Mouse (Mus musculus): ENCODE measurements around the gene Fam168b. TPM values are rescaled to one million over a fixed set of nuclear protein-coding genes. Genes with fewer than 3 reads are reported as not detected.

The Fam168b gene
- polyA plus RNA-seq, 1 experiment from 2014 or later = 114 TPM

DNA sequence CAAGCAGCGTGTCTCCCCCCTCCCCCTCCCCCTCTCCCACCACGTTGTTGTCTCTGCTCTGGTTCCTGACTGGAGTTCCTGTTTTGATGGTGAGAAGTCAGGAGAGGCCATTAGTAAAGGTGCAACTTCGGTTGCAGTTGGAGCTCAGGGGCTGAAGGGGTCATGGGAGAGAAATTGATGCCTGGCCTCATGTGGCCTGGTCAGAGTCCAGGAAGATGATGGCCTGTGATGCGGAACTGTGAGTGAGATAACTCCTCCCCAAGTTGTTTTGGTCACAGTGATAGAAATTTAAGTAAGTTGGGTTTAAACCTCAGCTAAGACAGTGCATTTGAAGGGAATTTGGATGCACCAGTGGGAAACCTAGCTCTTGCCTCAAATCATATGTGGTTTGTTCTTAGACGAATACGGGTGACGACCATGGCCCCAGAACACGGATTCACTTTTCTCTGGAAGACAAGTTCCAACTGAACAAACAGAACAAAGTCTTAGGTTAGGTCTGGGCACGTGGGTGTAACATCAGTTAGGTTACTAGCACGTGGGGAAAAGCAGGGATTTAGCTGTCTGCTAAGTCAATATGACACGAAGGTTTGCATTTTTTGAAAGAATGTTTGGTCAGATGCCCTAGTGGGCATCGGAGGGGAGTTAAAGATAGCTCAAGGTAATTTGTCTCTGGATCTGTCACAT is 12.3 kb upstream of the Fam168b start:
- Histone ChIP-seq H3K9me3 (ENCODE audit: control insufficient read depth, low read length) (no peaks in the 10 kb centered on the region), H3K36me3 (ENCODE audit: control insufficient read depth, insufficient read depth, low read length) (no peaks in the 10 kb centered on the region), H3K27ac (ENCODE audit: low read depth, low read length) (no peak overlapping the region), H3K27me3 (ENCODE audit: control insufficient read depth, insufficient read depth, low read length) (no peaks in the 10 kb centered on the region), H3K4me3 (ENCODE audit: low read depth, low read length) (no peak overlapping the region), H3K4me1 (ENCODE audit: control insufficient read depth, insufficient read depth, low read length) (peaks cover 6% of the 10 kb centered on the region; the same call in 1 of the 2 replicates), H3K4me2 (no peak overlapping the region), H3K9ac (ENCODE audit: low read length) (no peak overlapping the region)
- WGBS = 80% methylated on average over 12 of the region's 12 CpGs
- ATAC-seq (ENCODE audit: low FRiP score) (no peak), DNase-seq (ENCODE audit: low spot score, missing footprints) (no peak)

DNA sequence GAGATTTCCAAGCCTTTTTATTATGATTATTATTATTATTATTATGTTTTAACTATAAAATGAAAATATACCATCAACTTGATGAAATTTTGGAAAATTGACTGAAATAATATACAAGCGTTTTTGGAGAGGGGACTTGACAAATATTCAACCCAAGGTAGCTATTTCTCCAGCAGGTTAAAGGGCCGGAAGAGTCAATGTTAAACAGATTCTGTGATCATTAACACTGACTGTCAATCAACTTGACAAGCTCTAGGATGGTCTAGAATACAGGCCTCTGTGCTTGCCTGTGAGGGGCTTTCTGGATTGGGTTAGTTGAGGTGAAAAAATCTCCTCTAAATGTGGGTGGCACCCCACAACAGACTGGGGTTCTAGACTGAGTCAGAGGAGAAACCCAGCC is 10.9 kb upstream of the Fam168b start:
- no peak for DNase-seq (ENCODE audit: low spot score, missing footprints)
- no peak overlapping the region for H3K9ac ChIP-seq (ENCODE audit: low read length)
- no peak for ATAC-seq (ENCODE audit: low FRiP score)
- no peaks in the 10 kb centered on the region for H3K36me3 ChIP-seq (ENCODE audit: control insufficient read depth, insufficient read depth, low read length)
- no peak overlapping the region for H3K27ac ChIP-seq (ENCODE audit: low read depth, low read length)
- H3K4me3 ChIP-seq (ENCODE audit: low read depth, low read length) = no peak overlapping the region
- WGBS = 92% methylated on average over 2 of the region's 2 CpGs
- H3K27me3 ChIP-seq (ENCODE audit: control insufficient read depth, insufficient read depth, low read length) = no peaks in the 10 kb centered on the region
- H3K9me3 ChIP-seq (ENCODE audit: control insufficient read depth, low read length) = no peaks in the 10 kb centered on the region
- H3K4me1 ChIP-seq (ENCODE audit: control insufficient read depth, insufficient read depth, low read length) = peaks cover 7% of the 10 kb centered on the region; the same call in 1 of the 2 replicates
- no peak overlapping the region for H3K4me2 ChIP-seq

DNA sequence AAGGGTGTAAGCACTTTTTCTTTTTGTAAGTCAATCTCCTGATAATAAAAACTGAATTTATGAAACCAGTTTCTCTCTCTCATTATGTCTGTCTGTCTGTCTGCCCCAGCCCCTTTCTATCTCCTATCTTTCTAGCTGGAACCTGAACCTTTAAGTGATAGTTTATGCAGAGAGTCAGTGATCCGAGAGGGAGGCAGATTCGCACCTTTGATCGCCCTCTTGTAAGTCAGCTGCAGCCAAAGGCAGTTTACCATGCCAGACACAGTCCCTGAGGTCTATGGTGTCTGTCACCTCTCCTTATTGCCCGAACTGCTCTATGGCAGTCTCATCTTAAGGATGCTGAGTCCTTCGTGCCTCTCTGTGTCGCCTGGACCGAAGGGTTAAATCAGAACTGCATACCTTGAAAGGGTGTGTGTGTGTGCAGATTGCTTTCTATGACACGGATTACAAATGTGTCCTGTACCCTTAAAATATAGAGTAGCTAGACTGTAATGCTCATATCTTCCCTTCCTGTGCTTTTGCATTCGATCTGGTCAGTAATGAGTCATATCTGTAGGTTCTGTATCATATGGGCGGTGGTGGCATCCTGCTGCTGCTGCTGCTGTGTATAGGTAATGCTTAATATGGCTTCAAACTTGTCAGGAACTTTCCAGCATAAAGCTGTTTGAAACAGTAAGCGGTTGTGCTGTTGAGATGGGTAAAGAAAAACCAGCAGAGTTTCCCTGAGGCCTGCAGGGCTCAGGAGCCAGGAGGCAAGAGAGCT is 9.4 kb upstream of the Fam168b start:
- Histone ChIP-seq H3K4me2 (no peak overlapping the region), H3K4me1 (ENCODE audit: control insufficient read depth, insufficient read depth, low read length) (peaks cover 7% of the 10 kb centered on the region; the same call in 1 of the 2 replicates), H3K9me3 (ENCODE audit: control insufficient read depth, low read length) (no peaks in the 10 kb centered on the region), H3K27ac (ENCODE audit: low read depth, low read length) (no peak overlapping the region), H3K27me3 (ENCODE audit: control insufficient read depth, insufficient read depth, low read length) (no peaks in the 10 kb centered on the region), H3K9ac (ENCODE audit: low read length) (no peak overlapping the region), H3K4me3 (ENCODE audit: low read depth, low read length) (no peak overlapping the region), H3K36me3 (ENCODE audit: control insufficient read depth, insufficient read depth, low read length) (no peaks in the 10 kb centered on the region)
- DNase-seq (ENCODE audit: low spot score, missing footprints) = no peak
- no peak for ATAC-seq (ENCODE audit: low FRiP score)
- 86% methylated on average over 11 of the region's 11 CpGs for WGBS

DNA sequence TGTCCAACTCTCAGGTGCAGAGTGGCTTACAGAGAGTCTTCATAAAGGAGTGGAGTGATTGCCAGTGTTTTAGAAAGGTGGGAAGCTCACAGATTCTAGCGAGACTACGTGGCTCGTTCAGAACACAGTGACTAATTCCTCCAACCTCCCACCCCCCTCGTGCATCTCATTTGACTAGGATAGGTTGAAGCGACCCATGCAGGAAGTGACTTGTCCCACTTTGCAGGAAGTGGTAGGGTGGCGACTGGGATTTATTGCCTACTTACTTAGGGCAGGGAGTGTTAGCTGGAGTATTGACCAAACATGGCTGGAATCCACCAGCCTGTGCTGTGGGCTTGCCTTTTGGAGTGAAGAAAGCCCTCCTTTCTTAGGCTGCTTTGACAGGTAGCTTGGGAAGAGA is 8.7 kb upstream of the Fam168b start:
- Histone ChIP-seq H3K9me3 (ENCODE audit: control insufficient read depth, low read length) (no peaks in the 10 kb centered on the region), H3K36me3 (ENCODE audit: control insufficient read depth, insufficient read depth, low read length) (no peaks in the 10 kb centered on the region), H3K27me3 (ENCODE audit: control insufficient read depth, insufficient read depth, low read length) (no peaks in the 10 kb centered on the region), H3K27ac (ENCODE audit: low read depth, low read length) (no peak overlapping the region), H3K4me2 (no peak overlapping the region), H3K4me3 (ENCODE audit: low read depth, low read length) (no peak overlapping the region), H3K4me1 (ENCODE audit: control insufficient read depth, insufficient read depth, low read length) (peaks cover 7% of the 10 kb centered on the region; the same call in 1 of the 2 replicates), H3K9ac (ENCODE audit: low read length) (no peak overlapping the region)
- no peak for ATAC-seq (ENCODE audit: low FRiP score)
- no peak for DNase-seq (ENCODE audit: low spot score, missing footprints)
- WGBS = 73% methylated on average over 6 of the region's 6 CpGs

DNA sequence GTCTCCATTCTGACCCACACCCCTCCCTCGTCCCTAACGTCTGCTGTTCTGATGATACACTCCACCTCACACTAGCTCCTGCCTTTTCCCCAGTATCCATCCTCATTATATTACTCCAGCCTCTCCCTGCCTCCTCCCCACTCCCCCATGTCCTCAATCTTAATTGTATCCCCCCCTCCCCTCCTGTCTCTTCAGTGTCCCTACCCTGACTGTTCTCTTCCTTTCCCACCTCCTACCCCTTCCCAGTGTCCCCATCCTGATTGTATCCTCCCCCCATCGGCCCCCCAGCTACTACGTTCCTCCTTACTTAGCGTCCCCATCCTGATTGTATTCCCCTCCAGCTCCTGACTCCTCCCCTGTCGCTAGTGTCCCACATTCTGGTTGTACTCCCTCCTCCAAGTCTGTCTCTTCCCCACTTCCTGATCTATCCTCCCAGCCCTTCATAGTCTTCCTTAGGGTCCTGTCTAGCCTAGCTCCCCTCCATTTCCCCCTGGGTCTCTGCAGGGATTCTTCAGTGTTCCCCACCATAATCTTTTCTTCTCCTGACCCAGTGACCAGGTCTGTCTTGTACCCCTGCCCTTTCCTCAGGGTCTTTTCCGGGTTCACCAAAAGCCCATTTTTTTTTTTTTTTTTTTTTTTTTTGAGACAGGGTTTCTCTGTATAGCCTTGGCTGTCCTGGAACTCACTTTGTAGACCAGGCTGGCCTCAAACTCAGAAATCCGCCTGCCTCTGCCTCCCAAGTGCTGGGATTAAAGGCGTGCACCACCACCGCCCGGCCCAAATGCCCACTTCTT is 7.7 kb upstream of the Fam168b start:
- H3K27ac ChIP-seq (ENCODE audit: low read depth, low read length) = no peak overlapping the region
- H3K4me3 ChIP-seq (ENCODE audit: low read depth, low read length) = peak overlapping the region; percentile 74
- peaks cover 7% of the 10 kb centered on the region; the same call in 1 of the 2 replicates for H3K4me1 ChIP-seq (ENCODE audit: control insufficient read depth, insufficient read depth, low read length)
- H3K9ac ChIP-seq (ENCODE audit: low read length) = peak overlapping the region; percentile 86
- 40% methylated on average over 10 of the region's 11 CpGs for WGBS
- H3K9me3 ChIP-seq (ENCODE audit: control insufficient read depth, low read length) = no peaks in the 10 kb centered on the region
- H3K36me3 ChIP-seq (ENCODE audit: control insufficient read depth, insufficient read depth, low read length) = no peaks in the 10 kb centered on the region
- H3K27me3 ChIP-seq (ENCODE audit: control insufficient read depth, insufficient read depth, low read length) = no peaks in the 10 kb centered on the region
- peak overlapping the region; percentile 82 for H3K4me2 ChIP-seq
- no peak for DNase-seq (ENCODE audit: low spot score, missing footprints)
- ATAC-seq (ENCODE audit: low FRiP score) = peak; percentile 77

DNA sequence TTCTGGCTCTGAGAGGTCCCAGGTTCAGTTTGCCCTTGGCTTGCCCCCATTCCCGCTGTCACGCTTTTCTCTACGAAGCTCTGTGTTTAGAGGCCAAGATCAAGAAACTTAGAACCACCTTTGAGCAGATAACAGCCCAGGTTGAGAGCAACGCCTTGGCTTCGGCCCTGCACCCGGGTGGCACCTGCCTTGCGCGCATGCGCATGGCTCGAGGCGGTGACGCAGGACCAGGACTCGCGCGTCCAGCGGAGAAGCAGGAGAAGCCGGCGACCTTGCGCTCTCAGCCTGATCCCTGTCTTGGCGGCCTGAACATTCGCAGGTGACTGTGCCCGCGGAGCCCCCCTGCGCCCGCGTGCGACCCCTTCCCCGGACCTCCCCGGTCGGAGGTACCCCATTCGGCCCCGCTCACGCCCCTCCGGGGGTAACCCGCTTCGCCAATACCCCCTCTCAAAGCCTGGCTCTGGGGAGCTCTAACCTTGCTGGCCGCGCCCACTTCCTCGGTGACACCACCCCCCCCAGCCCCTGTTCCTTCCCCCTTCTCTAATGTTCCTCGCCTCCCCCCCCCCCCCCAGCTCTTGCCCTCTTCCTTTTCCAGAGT is 7.0 kb upstream of the Fam168b start, which contains the start of gene Plekhb2:
Gene Plekhb2 (plus strand): TSS at position 232 of the 598 bp plus-strand sequence.
- Histone ChIP-seq H3K27ac (ENCODE audit: low read depth, low read length) (no peak within 1 kb of the TSS), H3K4me1 (ENCODE audit: control insufficient read depth, insufficient read depth, low read length) (peaks cover 7% of the 10 kb centered on the region; the same call in 1 of the 2 replicates), H3K4me2 (peak within 1 kb of the TSS; percentile 82), H3K9ac (ENCODE audit: low read length) (peak within 1 kb of the TSS; percentile 86), H3K9me3 (ENCODE audit: control insufficient read depth, low read length) (no peaks in the 10 kb centered on the region), H3K4me3 (ENCODE audit: low read depth, low read length) (peak within 1 kb of the TSS; percentile 74), H3K36me3 (ENCODE audit: control insufficient read depth, insufficient read depth, low read length) (no peaks in the 10 kb centered on the region), H3K27me3 (ENCODE audit: control insufficient read depth, insufficient read depth, low read length) (no peaks in the 10 kb centered on the region)
- under 1% methylated on average over 29 of the region's 40 CpGs for WGBS
- DNase-seq (ENCODE audit: low spot score, missing footprints) (peak; percentile 98), ATAC-seq (ENCODE audit: low FRiP score) (peak; percentile 92)

DNA sequence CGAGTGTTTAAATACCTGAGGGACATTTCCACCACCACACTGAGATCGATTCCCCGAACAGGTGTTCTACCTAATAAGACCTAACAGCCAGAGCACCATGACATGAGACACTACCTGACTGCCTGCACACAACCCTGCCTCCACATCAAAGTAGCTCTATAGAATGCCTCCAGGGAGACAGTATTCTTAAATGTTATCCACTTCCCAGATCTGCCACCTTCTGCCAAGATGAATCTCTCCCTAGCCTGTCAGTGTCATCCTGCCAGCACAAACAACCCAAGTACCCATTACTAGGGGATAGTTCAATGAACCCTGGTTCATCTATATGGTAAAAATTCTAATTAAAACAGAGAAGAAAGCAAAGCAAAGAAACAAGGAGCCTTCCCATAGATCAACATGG is 4.2 kb upstream of the Fam168b start:
- Histone ChIP-seq H3K27me3 (ENCODE audit: control insufficient read depth, insufficient read depth, low read length) (no peaks in the 10 kb centered on the region), H3K4me2 (no peak overlapping the region), H3K4me1 (ENCODE audit: control insufficient read depth, insufficient read depth, low read length) (peaks cover 7% of the 10 kb centered on the region; the same call in 1 of the 2 replicates), H3K4me3 (ENCODE audit: low read depth, low read length) (no peak overlapping the region), H3K36me3 (ENCODE audit: control insufficient read depth, insufficient read depth, low read length) (no peaks in the 10 kb centered on the region), H3K9me3 (ENCODE audit: control insufficient read depth, low read length) (no peaks in the 10 kb centered on the region), H3K27ac (ENCODE audit: low read depth, low read length) (no peak overlapping the region), H3K9ac (ENCODE audit: low read length) (no peak overlapping the region)
- no peak for ATAC-seq (ENCODE audit: low FRiP score)
- no peak for DNase-seq (ENCODE audit: low spot score, missing footprints)
- 83% methylated on average over 3 of the region's 3 CpGs for WGBS

DNA sequence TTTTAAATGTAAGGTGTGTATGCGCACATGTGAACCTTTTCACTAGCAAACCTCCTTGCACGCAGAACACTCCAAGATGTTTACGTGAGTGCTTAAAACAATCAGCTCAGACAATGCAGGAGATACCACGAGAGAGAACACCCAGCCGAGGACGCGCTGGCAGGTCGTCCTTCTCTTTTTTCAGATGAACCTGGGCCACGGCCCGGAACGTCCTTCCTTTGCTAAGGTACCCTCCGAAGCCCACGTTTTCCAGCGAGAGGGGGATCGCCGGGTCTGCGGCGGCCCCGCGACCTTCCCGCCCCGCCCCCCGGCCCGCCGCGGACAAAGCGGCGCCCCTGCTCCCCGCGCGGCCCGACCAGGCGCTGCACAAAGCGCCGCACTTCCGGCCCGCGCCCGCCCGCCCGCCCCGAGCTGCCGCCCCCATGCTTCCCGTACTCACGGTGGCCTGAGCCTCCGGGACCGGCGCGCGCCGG is 440 bp downstream of the Fam168b start:
- Histone ChIP-seq H3K4me1 (ENCODE audit: control insufficient read depth, insufficient read depth, low read length) (peaks cover 25% of the 10 kb centered on the region), H3K9me3 (ENCODE audit: control insufficient read depth, low read length) (no peaks in the 10 kb centered on the region), H3K36me3 (ENCODE audit: control insufficient read depth, insufficient read depth, low read length) (no peaks in the 10 kb centered on the region), H3K9ac (ENCODE audit: low read length) (peak overlapping the region; percentile 96), H3K27ac (ENCODE audit: low read depth, low read length) (peak overlapping the region; percentile 90), H3K4me2 (peak overlapping the region; percentile 80), H3K27me3 (ENCODE audit: control insufficient read depth, insufficient read depth, low read length) (no peaks in the 10 kb centered on the region), H3K4me3 (ENCODE audit: low read depth, low read length) (peak overlapping the region; percentile 75)
- DNase-seq (ENCODE audit: low spot score, missing footprints) (no peak), ATAC-seq (ENCODE audit: low FRiP score) (peak; percentile 91)
- WGBS = 1% methylated on average over 42 of the region's 51 CpGs
